Mouse (Mus musculus) CD8-positive naive resting alpha-beta T cell, adult 2 months (primary cell): ENCODE measurements around the gene Artn.
A peak's percentile ranks its signal among the peaks of the same experiment; 100 is the strongest.

Experiments used
- DNase-seq, 2 experiments: peaks; one replicate each; pipeline ENCODE4 v3.0.0; 2022; ENCODE audit warnings: low read depth in 2 of 2, low spot score in 2 of 2

Artn gene

DNA sequence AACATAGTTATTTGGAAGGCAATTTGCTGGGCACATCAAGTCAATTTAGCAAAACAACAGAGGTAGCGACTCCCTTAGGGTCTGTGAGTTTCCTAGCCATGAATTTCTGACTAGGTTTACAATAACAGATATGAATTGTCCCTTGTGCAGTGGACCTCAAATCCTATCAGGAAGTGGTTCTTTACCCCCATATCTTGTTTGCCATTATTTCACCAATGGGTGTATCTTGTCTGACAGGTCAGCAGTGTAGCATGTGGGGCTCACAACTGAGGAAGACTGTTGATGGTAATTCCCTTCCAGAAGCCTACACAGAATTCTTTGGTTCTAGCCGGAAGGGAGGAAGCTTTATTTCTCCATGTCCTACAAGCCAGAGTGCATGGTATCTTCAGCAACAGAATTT, 8.2 kb downstream of the Artn start:
- no peak for DNase-seq

DNA sequence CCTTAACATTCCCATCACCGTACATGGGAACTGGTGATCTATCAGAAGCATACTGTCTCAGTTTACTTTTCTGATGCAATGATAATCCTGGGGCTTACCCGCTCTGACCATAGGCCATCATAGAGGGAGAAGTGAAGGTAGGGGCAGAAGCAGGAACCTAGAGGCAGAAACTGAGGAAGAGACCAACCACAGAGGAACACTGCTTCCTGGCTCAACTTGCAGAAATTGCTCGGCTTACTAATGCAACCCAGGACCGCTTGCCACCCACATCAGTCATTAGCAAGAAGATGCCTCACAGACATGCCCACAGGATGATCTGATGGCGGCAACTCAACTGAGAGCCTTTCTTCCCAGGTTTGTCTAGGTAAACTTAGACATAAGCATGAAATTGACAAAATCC, 10.8 kb downstream of the Artn start:
- no peak for DNase-seq

DNA sequence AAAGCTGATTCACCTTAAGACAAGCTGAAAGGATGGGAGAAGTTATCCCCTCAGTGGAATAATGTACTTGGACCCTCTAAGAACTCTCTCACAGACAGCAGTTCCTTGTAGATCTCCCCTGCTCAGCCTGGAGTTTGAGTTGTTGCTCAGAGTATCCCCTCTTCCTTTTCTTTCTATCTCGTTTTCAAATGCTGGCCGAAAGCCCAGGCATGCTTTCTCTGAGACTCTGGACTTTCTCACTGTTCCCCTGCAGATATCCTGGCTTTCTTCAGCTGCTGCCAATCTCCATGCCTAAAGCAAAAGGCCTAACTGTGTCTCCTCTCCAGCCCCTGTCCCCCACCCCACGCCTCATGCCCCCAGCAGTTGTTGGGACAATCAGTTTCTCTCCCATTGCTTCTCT, 11.3 kb downstream of the Artn start:
- no peak for DNase-seq

DNA sequence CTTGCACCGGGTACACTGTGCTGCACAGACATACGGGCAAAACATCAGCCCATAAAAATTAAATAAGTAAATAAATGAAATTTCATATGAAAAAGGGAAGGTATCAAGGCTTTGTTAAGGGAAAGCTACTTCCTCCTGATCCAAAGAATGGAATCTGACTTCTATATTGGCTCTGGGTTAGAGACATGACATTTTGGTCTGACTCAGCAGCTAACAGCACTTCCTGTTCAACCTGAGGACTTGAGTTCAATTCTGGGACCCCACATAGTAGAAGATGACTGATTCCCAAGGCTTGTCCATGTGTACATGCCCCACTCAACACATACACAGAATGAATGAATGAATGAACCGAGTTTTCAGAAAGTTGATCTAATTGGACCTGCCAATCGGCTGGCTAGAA, 11.7 kb downstream of the Artn start:
- DNase-seq = no peak

DNA sequence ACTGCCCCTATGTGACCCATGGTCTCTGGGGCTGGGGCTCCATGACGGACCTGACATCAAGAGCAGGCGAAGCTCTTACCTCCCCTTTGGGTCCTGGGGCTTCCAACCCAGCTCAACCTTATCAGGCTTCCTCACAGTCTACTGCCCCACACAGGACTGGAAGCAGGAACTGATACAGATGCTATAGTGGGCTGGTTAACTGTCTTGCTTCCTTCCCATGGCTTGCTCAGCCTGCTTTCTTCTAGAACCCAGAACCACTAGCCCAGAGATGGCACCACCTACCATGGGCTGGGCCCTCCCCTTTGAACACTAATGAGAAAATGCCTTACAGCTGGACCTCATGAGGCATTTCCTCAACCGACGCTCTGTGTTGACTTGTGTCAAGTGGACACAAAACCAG, 12.2 kb downstream of the Artn start:
- no peak for DNase-seq

DNA sequence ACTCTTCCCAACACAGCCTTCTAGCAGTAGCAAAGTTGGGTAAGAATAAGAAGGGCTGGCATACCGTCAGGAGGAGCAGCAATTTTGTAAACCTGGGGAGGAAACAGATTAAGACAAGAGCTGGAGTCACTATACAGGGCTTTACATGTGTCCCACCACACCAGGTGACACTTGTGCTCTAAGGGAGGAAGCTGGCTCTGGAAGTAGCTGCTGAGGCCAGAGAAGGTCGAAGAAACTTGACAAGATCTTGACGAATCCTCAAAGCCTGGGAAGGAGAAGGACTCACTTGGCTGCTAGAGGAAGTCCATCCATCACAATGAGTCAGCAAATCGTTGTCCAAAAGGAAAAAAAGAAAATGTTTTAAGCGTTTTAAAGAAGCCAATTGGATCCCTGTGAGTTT, 13.2 kb downstream of the Artn start:
- no peak for DNase-seq

DNA sequence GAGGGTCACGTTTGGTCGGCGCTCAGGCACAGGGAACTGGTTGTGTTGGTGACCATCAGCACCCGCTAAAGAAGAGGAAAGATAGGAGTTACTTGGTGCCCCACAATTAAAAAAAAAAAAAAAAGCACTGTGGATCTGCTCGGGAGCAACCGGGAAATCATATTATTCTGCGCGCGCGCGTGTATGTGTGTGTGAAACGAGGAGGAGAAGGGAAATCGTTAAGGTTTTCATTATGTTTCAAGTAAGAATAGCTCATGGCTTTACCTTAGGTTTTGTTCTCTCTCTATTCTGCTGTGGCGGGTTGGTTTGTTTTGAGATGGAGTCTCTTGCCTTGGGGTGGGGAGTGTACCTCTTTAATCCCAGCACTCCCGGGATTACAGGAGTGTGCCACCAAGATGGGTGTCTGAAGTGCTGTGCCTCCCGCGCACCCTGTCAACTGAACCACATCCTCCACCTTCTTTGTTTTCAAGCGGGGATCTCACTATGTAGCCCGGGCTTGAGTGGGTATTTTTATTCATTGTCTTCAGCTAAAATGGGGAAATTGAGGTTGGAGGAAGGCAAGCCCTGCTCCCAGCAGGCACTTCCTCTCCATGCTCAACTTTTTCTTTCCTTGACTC, 14.0 kb downstream of the Artn start:
- peak in 1 of 2 experiments; percentile 14 for DNase-seq

DNA sequence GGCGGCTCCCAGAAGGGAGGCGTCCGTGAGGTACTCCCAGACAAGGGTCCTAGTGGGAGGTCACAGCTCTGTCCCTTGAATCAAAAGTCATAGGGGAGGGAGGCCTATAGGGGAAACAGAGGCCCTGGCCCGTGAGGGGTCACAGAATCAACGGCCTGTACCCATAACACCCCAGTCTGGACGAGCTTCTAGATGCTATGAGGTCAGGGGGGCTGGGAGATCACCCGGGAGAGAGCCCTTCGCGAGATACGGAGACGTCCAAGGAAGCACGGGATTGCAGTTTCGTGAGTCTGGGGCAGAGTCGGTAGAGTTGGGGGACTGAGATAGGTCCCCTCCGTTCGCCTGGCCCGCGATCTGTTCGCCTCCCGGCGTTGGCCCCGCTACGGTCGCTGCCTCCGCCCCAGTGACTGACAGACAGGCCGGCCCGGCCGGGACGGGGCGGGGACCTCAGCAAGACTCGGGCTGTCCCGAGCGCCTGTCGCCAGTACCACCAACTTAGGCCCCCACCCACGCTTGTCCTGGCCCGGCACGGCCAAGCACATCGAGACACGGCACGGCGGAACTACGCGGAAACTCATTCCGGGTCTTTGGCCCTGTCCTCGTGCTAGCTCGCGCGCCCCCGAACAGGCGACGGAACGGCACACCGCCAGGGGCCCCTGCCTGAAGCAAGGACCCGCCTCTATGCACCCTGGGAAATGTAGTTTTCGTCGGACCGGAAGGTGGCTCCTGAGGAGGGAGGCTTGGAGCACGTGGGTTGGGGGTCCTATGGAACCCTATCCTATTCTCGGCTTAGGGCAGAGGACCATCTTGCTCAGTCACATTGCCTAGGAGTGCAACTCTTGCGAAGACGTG, 14.7 kb downstream of the Artn start, which contains the start of gene Ipo13:
Gene Ipo13, minus strand, starts transcription at position 409 of the 852 bp plus-strand sequence.
- peak; percentile 94 to 97 for DNase-seq

DNA sequence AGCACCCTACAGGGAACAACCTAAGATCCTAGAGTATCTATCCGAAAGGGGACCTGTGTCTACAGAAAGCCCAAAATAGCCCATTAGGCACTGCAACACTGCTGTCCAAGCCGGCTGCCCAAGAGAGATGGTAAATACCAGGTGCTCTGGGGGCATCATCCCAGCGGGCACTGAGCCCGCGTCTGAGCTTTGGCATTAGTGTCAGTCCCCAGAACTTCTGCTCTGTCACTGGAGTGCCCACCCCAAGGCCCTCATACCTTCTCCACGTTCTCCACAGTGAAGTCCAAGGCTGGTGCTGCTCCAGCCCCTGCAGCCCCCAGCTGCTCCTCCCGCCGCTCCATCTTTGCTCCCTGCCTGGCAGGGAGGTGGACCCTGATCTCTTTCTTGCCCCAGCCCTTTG, 15.5 kb downstream of the Artn start:
- DNase-seq = no peak

DNA sequence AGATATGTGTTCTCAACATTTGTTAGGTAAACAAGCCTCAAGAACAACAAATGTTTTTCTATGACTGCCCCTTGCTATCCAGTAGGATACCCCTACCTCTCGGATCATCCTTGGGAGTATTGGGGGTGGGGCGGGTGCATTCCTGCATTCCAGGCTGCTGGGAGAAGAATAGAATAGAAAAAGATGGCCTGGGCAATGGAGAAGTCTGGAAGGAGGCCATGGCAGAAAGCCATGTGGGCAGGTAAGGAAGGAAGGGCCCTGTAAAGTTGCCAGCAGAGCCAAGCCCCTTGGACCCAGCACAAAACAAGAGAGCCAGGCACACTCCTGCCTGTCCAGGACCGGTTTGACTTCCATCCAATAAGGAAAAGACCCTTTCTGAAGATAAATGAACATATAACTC, 16.1 kb downstream of the Artn start:
- DNase-seq = no peak

DNA sequence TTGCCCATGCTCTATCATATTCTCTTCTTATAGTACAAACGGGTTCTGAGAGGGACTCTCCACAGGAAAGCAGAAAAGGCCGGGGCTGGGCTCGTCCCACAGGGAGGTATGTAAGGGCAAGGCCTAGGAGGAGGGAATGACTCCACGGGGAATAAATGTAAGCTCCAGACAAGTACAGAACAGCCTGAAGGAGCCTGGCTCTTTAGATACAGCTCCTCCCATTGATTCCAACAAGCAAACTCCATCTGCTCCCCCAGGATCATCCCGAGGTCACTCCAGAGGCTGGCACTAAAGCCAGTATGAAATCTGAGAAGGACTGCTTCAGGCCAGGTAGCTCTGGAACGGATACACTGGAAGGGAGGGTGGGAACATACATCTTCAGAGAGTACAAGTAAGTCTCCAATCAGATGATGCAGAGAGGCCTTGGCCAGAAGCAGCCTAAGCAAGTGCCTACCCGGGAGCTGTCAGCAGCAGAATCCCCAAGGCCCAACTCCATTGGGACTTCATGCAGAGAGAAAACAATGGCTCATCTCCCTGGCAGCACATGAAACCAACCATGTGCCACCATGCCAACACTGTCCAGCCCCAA, 16.8 kb downstream of the Artn start:
- no peak for DNase-seq

DNA sequence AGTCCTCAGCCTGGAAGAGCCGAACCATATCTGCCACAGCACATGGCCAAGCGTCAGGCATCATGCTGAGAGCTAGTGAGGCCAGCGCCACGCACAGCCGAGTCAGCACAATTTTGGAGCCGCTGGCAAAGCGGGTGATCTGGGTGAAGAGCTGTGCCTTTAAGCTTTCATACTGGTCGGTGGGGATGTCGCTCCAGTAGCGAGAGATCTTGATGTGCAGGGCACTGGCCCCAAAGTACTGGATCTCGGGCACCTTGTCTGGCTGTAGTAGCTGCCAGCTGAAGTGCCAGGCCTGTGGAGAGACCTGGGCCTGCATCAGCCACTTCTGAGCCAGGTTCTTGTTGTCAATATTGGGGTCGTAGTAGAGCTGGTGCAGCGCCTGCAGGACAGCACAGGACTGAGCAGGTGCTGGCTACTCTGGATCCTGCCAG, 17.4 kb downstream of the Artn start:
- no peak for DNase-seq

DNA sequence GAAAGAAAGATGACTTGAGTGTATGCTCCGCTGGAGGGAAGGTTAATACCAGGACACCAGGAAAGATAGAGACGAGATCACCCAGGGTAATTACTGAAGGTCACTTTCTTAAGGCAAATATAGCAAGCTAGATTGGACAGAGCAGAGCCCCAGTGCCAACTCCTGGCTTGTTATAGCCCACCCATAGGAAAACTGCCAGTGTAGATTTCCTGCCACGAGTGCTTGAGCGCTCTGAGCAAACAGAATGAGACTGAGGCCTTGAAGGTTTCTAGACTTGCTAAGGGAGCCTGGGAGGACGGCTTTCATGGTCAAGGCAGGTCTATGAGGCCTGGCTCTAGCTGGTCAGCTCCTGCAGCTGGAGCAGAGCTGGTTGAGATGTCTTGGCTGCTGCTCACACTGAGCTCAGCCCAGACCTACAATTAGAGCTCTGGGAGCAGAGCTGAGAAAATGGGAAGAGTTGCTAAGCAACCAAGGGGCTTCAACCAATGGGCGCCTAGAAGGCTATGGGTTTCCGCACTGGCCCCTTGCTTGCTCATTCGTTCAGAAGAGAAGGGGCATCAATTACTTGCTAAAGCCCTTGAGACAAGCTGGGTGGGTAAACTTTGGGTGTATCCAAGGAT, 20.6 kb downstream of the Artn start:
- no peak for DNase-seq

DNA sequence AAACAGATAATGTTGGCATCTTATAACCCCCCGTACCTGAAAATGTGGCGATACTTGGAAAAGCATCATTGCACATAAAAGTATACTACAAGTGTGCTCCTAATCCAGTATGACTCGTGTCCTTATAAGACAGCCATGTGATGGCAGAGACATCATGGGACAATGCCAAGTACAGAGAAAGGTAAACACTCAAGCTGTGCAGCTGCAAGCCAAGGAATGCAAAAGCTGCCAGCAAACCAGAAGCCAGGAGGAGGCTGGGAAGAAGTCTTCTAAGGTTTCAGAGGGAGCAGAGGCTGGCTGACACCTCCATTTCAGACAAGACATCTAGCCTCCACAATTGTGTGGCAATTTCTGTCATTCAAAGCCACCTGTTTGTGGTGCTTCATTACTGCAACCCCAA, 23.4 kb downstream of the Artn start:
- DNase-seq = no peak

DNA sequence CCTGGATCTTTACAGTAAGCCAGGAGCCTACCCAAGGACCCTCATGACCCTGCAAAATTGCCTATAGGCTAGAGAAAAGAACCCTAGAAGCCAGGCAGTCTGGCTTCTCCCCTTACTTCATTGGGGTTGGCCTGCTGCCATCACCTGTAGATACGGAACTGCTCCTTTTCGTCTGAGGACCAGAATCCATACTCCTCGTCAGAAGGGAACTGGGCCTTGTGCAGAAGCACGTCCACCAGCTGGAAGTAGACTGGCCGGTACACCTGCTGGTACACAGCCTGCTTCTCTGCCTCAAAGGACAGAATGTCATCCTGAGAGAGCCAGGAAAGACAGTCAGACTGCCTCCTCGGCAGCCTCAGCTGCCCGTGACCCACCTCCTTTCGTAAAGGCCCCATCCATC, 24.8 kb downstream of the Artn start:
- DNase-seq = no peak

DNA sequence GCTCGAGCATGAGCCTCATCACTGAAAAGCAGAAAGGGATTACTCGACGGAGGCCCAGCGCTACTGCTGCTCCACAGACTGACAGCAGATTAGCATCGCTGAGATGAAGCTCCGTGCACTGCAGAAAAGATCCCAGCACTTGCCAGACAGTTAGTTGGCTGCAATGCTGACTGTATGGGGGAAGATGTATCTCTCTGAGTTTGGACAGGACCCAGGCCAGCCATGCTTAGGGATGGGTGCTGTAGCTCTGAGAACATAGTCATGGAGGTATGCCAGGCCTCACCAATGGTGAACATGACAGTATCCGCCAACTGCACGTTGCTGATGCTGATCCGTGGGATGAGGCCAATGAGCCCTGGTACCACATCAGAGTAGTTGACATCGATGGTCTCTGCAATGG, 25.5 kb downstream of the Artn start:
- no peak for DNase-seq

DNA sequence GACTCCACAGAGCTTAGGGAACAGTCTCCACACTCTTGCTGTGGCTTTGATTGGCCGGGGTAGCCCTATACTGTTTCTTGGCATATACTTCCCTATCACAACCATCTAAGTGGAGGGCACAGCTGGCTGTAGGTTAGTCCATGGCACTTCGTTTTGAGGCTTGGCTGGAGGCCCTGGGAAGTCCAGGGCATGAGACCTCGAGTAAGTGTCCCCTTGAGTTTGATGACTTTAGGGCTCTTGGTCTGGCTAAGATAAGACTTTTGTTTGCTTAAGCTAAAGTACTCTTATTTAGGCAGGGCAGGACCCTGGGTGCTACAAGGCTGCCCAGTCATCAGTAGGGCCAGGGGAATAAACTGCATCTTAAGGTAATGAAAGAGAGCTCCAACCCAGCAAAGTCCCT, 31.5 kb downstream of the Artn start:
- no peak for DNase-seq

DNA sequence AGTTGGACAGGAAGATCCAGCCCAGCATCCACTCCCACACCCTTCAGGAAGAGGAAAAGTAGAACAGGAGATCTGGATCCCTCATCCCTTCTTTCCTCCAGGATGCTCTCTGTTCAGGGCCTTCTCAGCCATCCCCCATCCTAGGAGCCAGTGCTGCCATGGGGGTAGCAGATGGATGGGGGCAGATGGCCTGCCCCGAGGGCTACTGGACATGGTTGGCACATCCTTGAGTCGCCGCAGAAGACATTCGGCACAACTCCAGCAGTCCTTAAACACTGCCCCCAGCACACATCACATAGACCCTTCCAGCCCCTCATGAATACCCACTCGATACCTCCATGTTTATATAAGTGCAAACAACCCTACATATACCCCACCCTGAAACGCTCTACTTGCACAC, 33.5 kb downstream of the Artn start:
- no peak for DNase-seq

DNA sequence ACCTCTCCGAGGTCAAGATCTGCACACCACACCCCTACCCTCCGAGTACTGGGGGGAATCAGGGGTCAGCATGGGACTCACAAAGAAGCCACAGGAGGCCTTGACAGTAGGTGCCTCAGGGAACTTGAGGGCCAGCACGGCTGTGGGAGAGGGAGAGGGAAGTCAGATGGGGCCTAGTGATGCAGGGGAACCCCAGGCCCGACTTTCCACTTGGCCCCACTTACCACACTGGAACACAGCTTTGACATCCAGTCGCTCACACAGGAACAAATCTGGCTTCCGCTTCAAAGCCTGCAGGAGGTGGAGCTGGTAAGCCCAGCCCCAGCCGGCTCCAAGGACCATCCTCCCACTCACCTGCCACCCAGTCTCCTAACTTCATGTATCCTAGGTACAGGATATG, 34.2 kb downstream of the Artn start:
- DNase-seq = no peak

DNA sequence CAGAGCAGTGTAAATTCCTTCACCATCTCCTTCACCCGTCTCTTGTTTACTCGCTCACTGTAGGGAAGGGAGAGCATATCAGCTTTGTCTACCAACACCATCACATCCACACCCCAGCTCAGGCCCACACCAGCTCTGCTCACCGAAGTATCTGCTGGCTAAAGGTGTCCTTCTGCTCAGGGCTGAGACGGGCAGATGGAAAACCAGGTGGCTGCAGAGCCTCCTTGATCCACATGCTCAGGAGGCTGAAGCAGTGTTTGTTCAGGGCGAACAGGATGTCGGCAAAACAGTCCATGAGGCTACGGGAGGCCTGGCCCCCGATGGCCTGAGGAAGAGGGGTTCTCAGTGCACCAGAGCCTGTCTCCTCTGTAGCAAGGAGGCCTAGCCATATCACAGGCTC, 35.0 kb downstream of the Artn start:
- DNase-seq = no peak

DNA sequence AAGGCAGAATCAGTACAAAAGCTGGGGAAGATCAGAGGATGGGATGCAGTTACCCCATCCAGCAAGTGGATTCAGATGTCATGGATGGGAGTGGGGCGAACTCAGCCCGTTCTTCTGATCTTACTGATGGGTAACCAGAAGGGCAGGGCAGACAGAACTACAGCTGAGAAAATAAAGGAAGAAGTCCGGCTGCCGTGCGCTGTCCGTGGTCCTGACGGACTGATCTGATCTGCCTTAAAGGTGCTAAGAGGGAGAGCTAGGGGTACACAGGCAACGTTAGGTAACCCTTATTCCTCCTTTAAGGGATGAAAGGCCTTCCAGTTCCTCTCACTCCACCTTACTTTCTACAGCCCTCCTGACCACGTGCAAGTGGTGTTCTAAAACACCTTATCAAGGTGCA, 36.2 kb downstream of the Artn start:
- DNase-seq = no peak

DNA sequence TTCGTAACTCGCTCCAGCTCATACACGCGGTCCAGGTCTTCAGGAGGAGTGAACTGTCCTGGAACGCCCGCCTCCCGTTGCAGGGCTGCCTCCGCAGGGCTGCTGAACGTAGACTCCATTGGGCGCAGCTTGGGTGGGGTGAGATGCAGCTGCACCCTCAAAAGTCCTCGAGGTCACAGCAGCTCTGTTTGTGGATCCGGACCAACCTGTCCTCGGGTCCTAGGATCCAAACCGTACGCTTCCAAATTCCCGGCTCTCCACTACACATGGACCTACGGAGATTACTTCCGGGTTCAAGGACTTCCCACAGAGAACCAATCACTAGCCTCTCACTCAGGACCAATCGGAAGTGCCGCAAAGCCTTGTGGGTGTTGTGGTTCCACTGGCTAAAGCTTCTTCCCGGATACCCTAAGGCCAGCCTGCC, 37.8 kb downstream of the Artn start, which contains the start of gene Dph2:
Gene Dph2, minus strand, starts transcription at position 295 of the 424 bp plus-strand sequence.
- DNase-seq = peak; percentile 53 to 65
